Mouse (Mus musculus): ENCODE results near the gene Txk.

The Txk gene

GRCm38 (mm10) chr5:72751056-72751758, 1.4 kb downstream of the Txk start:
- DNase-seq (ENCODE audit: low read depth, low spot score) = no peak

- peak; percentile 42 for DNase-seq (ENCODE audit: low read depth, low spot score)
Observed at GRCm38 (mm10) chr5:72750226-72750625, 2.4 kb downstream of the Txk start.

- no peak for DNase-seq (ENCODE audit: low read depth, low spot score)
Observed at GRCm38 (mm10) chr5:72748659-72749265, 3.8 kb downstream of the Txk start.

- DNase-seq (ENCODE audit: low read depth, low spot score) = no peak
Observed at GRCm38 (mm10) chr5:72747384-72747783, 5.2 kb downstream of the Txk start.

- peak; percentile 52 for DNase-seq (ENCODE audit: low read depth, low spot score)
Observed at GRCm38 (mm10) chr5:72746461-72746860, 6.1 kb downstream of the Txk start.

- no peak for DNase-seq (ENCODE audit: low read depth, low spot score)
Observed at GRCm38 (mm10) chr5:72743103-72743502, 9.5 kb downstream of the Txk start.

- no peak for DNase-seq (ENCODE audit: low read depth, low spot score)
Observed at GRCm38 (mm10) chr5:72736868-72737267, 15.7 kb downstream of the Txk start.

- no peak for DNase-seq (ENCODE audit: low read depth, low spot score)
Observed at GRCm38 (mm10) chr5:72736437-72736836, 16.1 kb downstream of the Txk start.

GRCm38 (mm10) chr5:72735763-72736162, 16.8 kb downstream of the Txk start:
- DNase-seq (ENCODE audit: low read depth, low spot score) = no peak

- DNase-seq (ENCODE audit: low read depth, low spot score) = no peak
Observed at GRCm38 (mm10) chr5:72732885-72733284, 19.7 kb downstream of the Txk start.

- no peak for DNase-seq (ENCODE audit: low read depth, low spot score)
Observed at GRCm38 (mm10) chr5:72725404-72725803, 27.2 kb downstream of the Txk start.

GRCm38 (mm10) chr5:72723429-72723828, 29.1 kb downstream of the Txk start:
- no peak for DNase-seq (ENCODE audit: low read depth, low spot score)

- DNase-seq (ENCODE audit: low read depth, low spot score) = peak; percentile 67
Observed at GRCm38 (mm10) chr5:72720587-72720986, 32.0 kb downstream of the Txk start.

GRCm38 (mm10) chr5:72710572-72711278, 41.9 kb downstream of the Txk start:
- peak; percentile 84 for DNase-seq (ENCODE audit: low read depth, low spot score)

GRCm38 (mm10) chr5:72709976-72710375, 42.6 kb downstream of the Txk start:
- no peak for DNase-seq (ENCODE audit: low read depth, low spot score)

- no peak for DNase-seq (ENCODE audit: low read depth, low spot score)
Observed at GRCm38 (mm10) chr5:72709451-72709850, 43.1 kb downstream of the Txk start.

GRCm38 (mm10) chr5:72706722-72707121, 45.9 kb downstream of the Txk start:
- DNase-seq (ENCODE audit: low read depth, low spot score) = no peak

GRCm38 (mm10) chr5:72706095-72706494, 46.5 kb downstream of the Txk start:
- DNase-seq (ENCODE audit: low read depth, low spot score) = no peak

GRCm38 (mm10) chr5:72702202-72702601, 50.4 kb downstream of the Txk start:
- no peak for DNase-seq (ENCODE audit: low read depth, low spot score)

- DNase-seq (ENCODE audit: low read depth, low spot score) = no peak
Observed at GRCm38 (mm10) chr5:72699500-72699818, 53.1 kb downstream of the Txk start.

GRCm38 (mm10) chr5:72698818-72699499, 53.6 kb downstream of the Txk start:
- no peak for DNase-seq (ENCODE audit: low read depth, low spot score)

- no peak for DNase-seq (ENCODE audit: low read depth, low spot score)
Observed at GRCm38 (mm10) chr5:72698343-72698742, 54.2 kb downstream of the Txk start.

Data from CD4-positive, CD25-positive, alpha-beta regulatory T cell, adult 2 months (primary cell).